Mouse (Mus musculus): ENCODE measurements around the gene Syngr3. TPM values are rescaled to one million over a fixed set of nuclear protein-coding genes. Genes with fewer than 3 reads are reported as not detected.
A peak's percentile ranks its signal among the peaks of the same experiment; 100 is the strongest.

The Syngr3 gene
- total and polyA plus RNA-seq, 3 experiments = 0.08 TPM; not detected in 2

- TF ChIP-seq GATA2 (IDR thresholded peaks at IDR 0.05; ENCODE audit: borderline replicate concordance, low read depth, low read length) = no peak
- no peak for TF ChIP-seq CTCF (IDR thresholded peaks at IDR 0.05; ENCODE audit: low read depth, low read length)
- no peak for TF ChIP-seq GATA1 (IDR thresholded peaks at IDR 0.05; ENCODE audit: borderline replicate concordance, low read length)
- no peak for TF ChIP-seq POLR2AphosphoS5 (IDR thresholded peaks at IDR 0.05; ENCODE audit: insufficient replicate concordance, low read depth, low read length)
- TF ChIP-seq TAL1 (conservative IDR thresholded peaks at IDR 0.05; ENCODE audit: low read depth, low read length) = no peak
- no peak for ATAC-seq (ENCODE audit: extremely low read depth, insufficient number of reproducible peaks, low FRiP score, poor library complexity, severe bottlenecking)
- H3K27me3 ChIP-seq (ENCODE audit: insufficient read depth, low read length) = peaks cover 74% of the 10 kb centered on the region
Measured at GRCm38 (mm10) chr17:24650766-24651165, 39.0 kb downstream of the Syngr3 start.

GRCm38 (mm10) chr17:24650070-24650616 is 39.6 kb downstream of the Syngr3 start, which contains the start of gene Slc9a3r2:
Gene Slc9a3r2 (minus strand): TSS chr17:24650327.
- peak within 1 kb of the TSS; percentile 63; the same call in 1 of the 2 replicates for H3K4me3 ChIP-seq (ENCODE audit: low read depth, low read length)
- no peak for TF ChIP-seq CTCF (IDR thresholded peaks at IDR 0.05; ENCODE audit: low read depth, low read length)
- TF ChIP-seq TAL1 (conservative IDR thresholded peaks at IDR 0.05; ENCODE audit: low read depth, low read length) = no peak
- no peak for TF ChIP-seq GATA2 (IDR thresholded peaks at IDR 0.05; ENCODE audit: borderline replicate concordance, low read depth, low read length)
- TF ChIP-seq GATA1 (IDR thresholded peaks at IDR 0.05; ENCODE audit: borderline replicate concordance, low read length) = no peak
- TF ChIP-seq POLR2AphosphoS5 (IDR thresholded peaks at IDR 0.05; ENCODE audit: insufficient replicate concordance, low read depth, low read length) = no peak
- H3K4me1 ChIP-seq (ENCODE audit: insufficient read depth, low read depth, low read length) = peaks cover 10% of the 10 kb centered on the region
- H3K36me3 ChIP-seq (replicated peaks) = no peaks in the 10 kb centered on the region
- H3K27me3 ChIP-seq (ENCODE audit: insufficient read depth, low read length) = peaks cover 80% of the 10 kb centered on the region
- no peaks in the 10 kb centered on the region for H3K9me3 ChIP-seq (replicated peaks)
- ATAC-seq (ENCODE audit: extremely low read depth, insufficient number of reproducible peaks, low FRiP score, poor library complexity, severe bottlenecking) = no peak
- no peak for DNase-seq (ENCODE audit: low spot score)

More at GRCm38 (mm10) chr17:24650766-24651165, 39.0 kb downstream of the Syngr3 start:
- no peaks in the 10 kb centered on the region for H3K9me3 ChIP-seq (replicated peaks)
- H3K4me3 ChIP-seq (ENCODE audit: low read depth, low read length) = no peak overlapping the region
- no peak for DNase-seq (ENCODE audit: low spot score)
- no peaks in the 10 kb centered on the region for H3K36me3 ChIP-seq (replicated peaks)
- H3K4me1 ChIP-seq (ENCODE audit: insufficient read depth, low read depth, low read length) = peaks cover 10% of the 10 kb centered on the region

GRCm38 (mm10) chr17:24649581-24650069 is 40.1 kb downstream of the Syngr3 start:
- ATAC-seq (ENCODE audit: extremely low read depth, insufficient number of reproducible peaks, low FRiP score, poor library complexity, severe bottlenecking) (no peak), DNase-seq (ENCODE audit: low spot score) (no peak)
- TF ChIP-seq GATA2 (IDR thresholded peaks at IDR 0.05; ENCODE audit: borderline replicate concordance, low read depth, low read length) (no peak), POLR2AphosphoS5 (IDR thresholded peaks at IDR 0.05; ENCODE audit: insufficient replicate concordance, low read depth, low read length) (no peak), GATA1 (IDR thresholded peaks at IDR 0.05; ENCODE audit: borderline replicate concordance, low read length) (no peak), CTCF (IDR thresholded peaks at IDR 0.05; ENCODE audit: low read depth, low read length) (no peak)
- Histone ChIP-seq H3K4me3 (ENCODE audit: low read depth, low read length) (peak overlapping the region; percentile 63; the same call in 1 of the 2 replicates), H3K36me3 (replicated peaks) (no peaks in the 10 kb centered on the region), H3K27me3 (ENCODE audit: insufficient read depth, low read length) (peaks cover 86% of the 10 kb centered on the region), H3K9me3 (replicated peaks) (no peaks in the 10 kb centered on the region), H3K4me1 (ENCODE audit: insufficient read depth, low read depth, low read length) (peaks cover 10% of the 10 kb centered on the region)

GRCm38 (mm10) chr17:24648731-24649377 is 40.9 kb downstream of the Syngr3 start:
- DNase-seq (ENCODE audit: low spot score) (no peak), ATAC-seq (ENCODE audit: extremely low read depth, insufficient number of reproducible peaks, low FRiP score, poor library complexity, severe bottlenecking) (no peak)
- Histone ChIP-seq H3K4me1 (ENCODE audit: insufficient read depth, low read depth, low read length) (peaks cover 13% of the 10 kb centered on the region), H3K36me3 (replicated peaks) (no peaks in the 10 kb centered on the region), H3K27me3 (ENCODE audit: insufficient read depth, low read length) (peaks cover 87% of the 10 kb centered on the region), H3K4me3 (ENCODE audit: low read depth, low read length) (no peak overlapping the region), H3K9me3 (replicated peaks) (no peaks in the 10 kb centered on the region)
- TF ChIP-seq POLR2AphosphoS5 (IDR thresholded peaks at IDR 0.05; ENCODE audit: insufficient replicate concordance, low read depth, low read length) = no peak
- TF ChIP-seq TAL1 (conservative IDR thresholded peaks at IDR 0.05; ENCODE audit: low read depth, low read length) = no peak
- TF ChIP-seq GATA1 (IDR thresholded peaks at IDR 0.05; ENCODE audit: borderline replicate concordance, low read length) = no peak
- TF ChIP-seq GATA2 (IDR thresholded peaks at IDR 0.05; ENCODE audit: borderline replicate concordance, low read depth, low read length) = no peak
- TF ChIP-seq CTCF (IDR thresholded peaks at IDR 0.05; ENCODE audit: low read depth, low read length) = no peak

GRCm38 (mm10) chr17:24647493-24647892 is 42.3 kb downstream of the Syngr3 start:
- Histone ChIP-seq H3K4me3 (ENCODE audit: low read depth, low read length) (no peak overlapping the region), H3K27me3 (ENCODE audit: insufficient read depth, low read length) (peaks cover 93% of the 10 kb centered on the region), H3K4me1 (ENCODE audit: insufficient read depth, low read depth, low read length) (peaks cover 13% of the 10 kb centered on the region), H3K36me3 (replicated peaks) (no peaks in the 10 kb centered on the region), H3K9me3 (replicated peaks) (no peaks in the 10 kb centered on the region)
- ATAC-seq (ENCODE audit: extremely low read depth, insufficient number of reproducible peaks, low FRiP score, poor library complexity, severe bottlenecking) = no peak
- TF ChIP-seq GATA2 (IDR thresholded peaks at IDR 0.05; ENCODE audit: borderline replicate concordance, low read depth, low read length) (no peak), TAL1 (conservative IDR thresholded peaks at IDR 0.05; ENCODE audit: low read depth, low read length) (no peak), CTCF (IDR thresholded peaks at IDR 0.05; ENCODE audit: low read depth, low read length) (no peak), POLR2AphosphoS5 (IDR thresholded peaks at IDR 0.05; ENCODE audit: insufficient replicate concordance, low read depth, low read length) (no peak), GATA1 (IDR thresholded peaks at IDR 0.05; ENCODE audit: borderline replicate concordance, low read length) (no peak)
- no peak for DNase-seq (ENCODE audit: low spot score)

GRCm38 (mm10) chr17:24646381-24646780 is 43.4 kb downstream of the Syngr3 start:
- ATAC-seq (ENCODE audit: extremely low read depth, insufficient number of reproducible peaks, low FRiP score, poor library complexity, severe bottlenecking) = no peak
- H3K4me1 ChIP-seq (ENCODE audit: insufficient read depth, low read depth, low read length) = peaks cover 13% of the 10 kb centered on the region
- no peaks in the 10 kb centered on the region for H3K36me3 ChIP-seq (replicated peaks)
- no peak overlapping the region for H3K4me3 ChIP-seq (ENCODE audit: low read depth, low read length)
- no peak for TF ChIP-seq POLR2AphosphoS5 (IDR thresholded peaks at IDR 0.05; ENCODE audit: insufficient replicate concordance, low read depth, low read length)
- no peak for TF ChIP-seq GATA2 (IDR thresholded peaks at IDR 0.05; ENCODE audit: borderline replicate concordance, low read depth, low read length)
- peaks cover 94% of the 10 kb centered on the region for H3K27me3 ChIP-seq (ENCODE audit: insufficient read depth, low read length)
- no peaks in the 10 kb centered on the region for H3K9me3 ChIP-seq (replicated peaks)
- no peak for DNase-seq (ENCODE audit: low spot score)

All from G1E (cell line).